Mouse (Mus musculus) heart, adult 8-10 months (tissue): ENCODE measurements around the gene Syce2. TPM values are rescaled to one million over a fixed set of nuclear protein-coding genes. Genes with fewer than 3 reads are reported as not detected.
"Not testable (repeated sequence)": the region's sequence is repeated elsewhere in the genome, so short reads cannot be mapped to it uniquely, and the experiment has no call there.

Experiments used
- DNase-seq: peaks from one replicate; pipeline ENCODE4 v3.0.0; 2022; ENCODE audit warnings: low spot score
- total RNA-seq, 4 experiments: library from RNA; stranded (reverse); gene quantifications; 2 replicates each; pipeline ENCODE4 v1.2.4; 2022

The Syce2 gene
- total RNA-seq, 4 experiments from 2014 or later, result 2.2 to 5.9 (median 4.1) TPM

GRCm38 (mm10) chr8:84901752-84902151 lies 29.8 kb downstream of the Syce2 start, which contains the start of gene Klf1:
TSS of gene Klf1 (plus strand) at chr8:84901928.
- DNase-seq, result no peak

GRCm38 (mm10) chr8:84902367-84902919 lies 30.5 kb downstream of the Syce2 start:
- no peak for DNase-seq

- peak; percentile 89 for DNase-seq
These were observed 31.2 kb downstream of the Syce2 start for GRCm38 (mm10) chr8:84902920-84903661.

GRCm38 (mm10) chr8:84904351-84904750 lies 32.4 kb downstream of the Syce2 start:
- DNase-seq, result no peak

GRCm38 (mm10) chr8:84907037-84907436 lies 35.1 kb downstream of the Syce2 start:
- DNase-seq, result no peak

- no peak for DNase-seq
These were observed 35.6 kb downstream of the Syce2 start for GRCm38 (mm10) chr8:84907493-84907892.

- DNase-seq, result not testable (repeated sequence)
These were observed 36.1 kb downstream of the Syce2 start for GRCm38 (mm10) chr8:84907979-84908378.

GRCm38 (mm10) chr8:84908421-84909161 lies 36.7 kb downstream of the Syce2 start, which contains the start of gene Dnase2a:
TSS of gene Dnase2a (plus strand) at chr8:84908560.
- peak; percentile 98 for DNase-seq

- no peak for DNase-seq
These were observed 37.4 kb downstream of the Syce2 start for GRCm38 (mm10) chr8:84909162-84909767.

GRCm38 (mm10) chr8:84909949-84910348 lies 38.0 kb downstream of the Syce2 start:
- no peak for DNase-seq

GRCm38 (mm10) chr8:84910551-84910950 lies 38.6 kb downstream of the Syce2 start:
- no peak for DNase-seq

- DNase-seq, result no peak
These were observed 39.9 kb downstream of the Syce2 start for GRCm38 (mm10) chr8:84911854-84912253.

GRCm38 (mm10) chr8:84912391-84912790 lies 40.5 kb downstream of the Syce2 start:
- no peak for DNase-seq

GRCm38 (mm10) chr8:84912895-84913501 lies 41.1 kb downstream of the Syce2 start:
- no peak for DNase-seq

- DNase-seq, result no peak
These were observed 41.6 kb downstream of the Syce2 start for GRCm38 (mm10) chr8:84913502-84913900.

- DNase-seq, result no peak
These were observed 42.0 kb downstream of the Syce2 start for GRCm38 (mm10) chr8:84913960-84914359.

- DNase-seq, result no peak
These were observed 43.4 kb downstream of the Syce2 start for GRCm38 (mm10) chr8:84915269-84915668.

- no peak for DNase-seq
These were observed 45.9 kb downstream of the Syce2 start for GRCm38 (mm10) chr8:84917781-84918180.

- no peak for DNase-seq
These were observed 46.7 kb downstream of the Syce2 start for GRCm38 (mm10) chr8:84918646-84919045.

- DNase-seq, result no peak
These were observed 49.7 kb downstream of the Syce2 start for GRCm38 (mm10) chr8:84921596-84921995.

GRCm38 (mm10) chr8:84925557-84925956 lies 53.6 kb downstream of the Syce2 start:
- no peak for DNase-seq

- no peak for DNase-seq
These were observed 55.6 kb downstream of the Syce2 start for GRCm38 (mm10) chr8:84927513-84927912.
